Mouse (Mus musculus) bone marrow, adult 2 months (tissue): Measurements from ENCODE around the gene Pdha2. TPM values are rescaled to one million over a fixed set of nuclear protein-coding genes. Genes with fewer than 3 reads are reported as not detected.

Experiments used
- H3K27ac ChIP-seq: fragments of 200-500 bp; 2 replicates; pipeline ENCODE4 v1.5.1; 2012; ENCODE audit warnings: low read depth, mild to moderate bottlenecking, control low read depth, inconsistent platforms, low read length; ENCODE audit not compliant: control insufficient read depth, poor library complexity, insufficient read depth
- H3K4me1 ChIP-seq: fragments of 200-500 bp; 2 replicates; pipeline ENCODE4 v1.6.1; 2011; ENCODE audit warnings: low read length; ENCODE audit not compliant: control insufficient read depth, insufficient read depth
- H3K4me3 ChIP-seq: fragments of 200-500 bp; replicated peaks from 2 replicates; pipeline ENCODE3; 2011; ENCODE audit warnings: mild to moderate bottlenecking, low read depth, low read length, control low read depth; ENCODE audit not compliant: control insufficient read depth
- CTCF ChIP-seq: fragments of 200-500 bp; IDR thresholded peaks from 2 replicates; pipeline ENCODE4 v1.5.1; 2011; ENCODE audit warnings: low read length, control low read depth; ENCODE audit not compliant: control insufficient read depth, insufficient read depth
- POLR2A ChIP-seq: fragments of 200-500 bp; IDR thresholded peaks from 2 replicates; pipeline ENCODE4 v1.6.1; 2011; ENCODE audit warnings: low read depth, mild to moderate bottlenecking, control low read depth, low read length, borderline replicate concordance; ENCODE audit not compliant: control insufficient read depth
- WGBS: fragments of 180-500 bp; shearing (Covaris S2); methylation state at CpG from one replicate; pipeline ENCODE4 v1.1.7; 2018; 5-methylcytosine and 5-hydroxymethylcytosine counted together
- polyA plus RNA-seq: library from polyadenylated mRNA; stranded (reverse); fragments of >200 nt; gene quantifications from 2 replicates; pipeline ENCODE4 v1.2.4, GENCODE M21; 2011; ENCODE audit warnings: low replicate concordance; ENCODE audit not compliant: missing spikeins, insufficient read depth, insufficient read length

Gene Pdha2
- polyA plus RNA-seq, 1 experiment = not detected

DNA sequence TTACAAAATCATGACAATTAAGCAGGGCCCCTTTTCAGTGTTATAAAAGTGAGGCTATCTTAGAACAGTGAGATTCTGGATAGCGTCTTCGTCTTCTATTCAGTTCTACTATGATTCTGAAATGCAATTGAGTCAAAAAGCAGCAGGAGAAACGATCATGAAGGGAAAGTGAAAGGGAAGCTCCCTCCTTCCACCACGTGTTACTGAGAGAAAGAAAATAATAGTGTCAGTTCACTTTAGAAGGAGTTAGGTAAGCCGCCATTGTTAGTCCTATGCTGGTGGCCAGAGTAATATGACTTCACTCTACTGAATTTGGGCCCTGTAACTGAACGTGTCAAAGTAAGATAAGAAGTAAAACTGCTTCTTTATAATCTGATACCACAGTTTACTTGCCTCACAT, 4.1 kb upstream of the Pdha2 start:
- no peak overlapping the region for H3K27ac ChIP-seq
- 63% methylated on average over 6 of the region's 6 CpGs for WGBS
- H3K4me3 ChIP-seq = no peak overlapping the region
- H3K4me1 ChIP-seq = no peaks in the 10 kb centered on the region
- TF ChIP-seq POLR2A = no peak
- TF ChIP-seq CTCF = no peak

DNA sequence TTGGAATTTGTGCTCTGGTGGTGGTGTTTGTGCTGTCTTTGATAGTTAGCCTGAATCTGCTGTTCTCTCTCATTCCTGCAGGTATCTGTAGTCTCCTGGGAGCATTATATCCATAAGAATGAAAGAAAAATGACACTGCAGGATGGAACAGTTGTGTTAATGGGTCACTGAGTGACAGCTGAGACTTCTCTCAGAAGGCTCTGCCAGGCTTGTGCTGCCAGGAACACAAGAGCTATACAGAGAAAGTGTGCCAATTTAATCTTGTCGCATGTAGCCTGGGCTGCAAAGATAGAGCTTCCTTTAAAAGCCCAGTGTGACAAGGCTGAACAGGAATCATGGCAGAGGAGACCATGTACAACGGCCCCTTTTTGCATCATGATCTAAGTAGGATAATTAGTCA, 2.6 kb upstream of the Pdha2 start:
- H3K4me1 ChIP-seq = no peaks in the 10 kb centered on the region
- WGBS = 72% methylated on average over 2 of the region's 2 CpGs
- TF ChIP-seq CTCF = no peak
- no peak for TF ChIP-seq POLR2A

DNA sequence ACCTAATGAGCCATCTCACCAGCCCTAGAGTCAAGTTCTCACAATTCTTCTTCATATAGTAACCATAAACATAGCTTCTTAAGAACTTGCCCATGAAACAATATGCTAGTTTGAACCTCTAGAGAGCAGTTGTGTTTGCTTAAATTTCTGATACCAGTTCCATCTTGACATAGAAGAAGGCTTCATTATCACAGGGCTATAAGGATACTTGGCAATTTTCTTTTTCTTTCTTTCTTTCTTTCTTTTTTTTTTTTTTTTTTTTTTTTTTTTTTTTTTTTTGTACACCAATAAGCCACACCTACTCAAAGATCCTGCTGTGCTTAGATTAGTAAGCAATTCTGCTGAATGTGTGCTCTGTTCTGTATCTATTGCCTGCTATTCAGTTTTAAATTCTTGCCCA, 2.0 kb upstream of the Pdha2 start:
- no peak for TF ChIP-seq POLR2A
- no peak for TF ChIP-seq CTCF
- no peaks in the 10 kb centered on the region for H3K4me1 ChIP-seq
- no peak overlapping the region for H3K4me3 ChIP-seq
- no peak overlapping the region for H3K27ac ChIP-seq

More for the DNA sequence above, 2.6 kb upstream of the Pdha2 start:
- no peak overlapping the region for H3K27ac ChIP-seq
- no peak overlapping the region for H3K4me3 ChIP-seq

DNA sequence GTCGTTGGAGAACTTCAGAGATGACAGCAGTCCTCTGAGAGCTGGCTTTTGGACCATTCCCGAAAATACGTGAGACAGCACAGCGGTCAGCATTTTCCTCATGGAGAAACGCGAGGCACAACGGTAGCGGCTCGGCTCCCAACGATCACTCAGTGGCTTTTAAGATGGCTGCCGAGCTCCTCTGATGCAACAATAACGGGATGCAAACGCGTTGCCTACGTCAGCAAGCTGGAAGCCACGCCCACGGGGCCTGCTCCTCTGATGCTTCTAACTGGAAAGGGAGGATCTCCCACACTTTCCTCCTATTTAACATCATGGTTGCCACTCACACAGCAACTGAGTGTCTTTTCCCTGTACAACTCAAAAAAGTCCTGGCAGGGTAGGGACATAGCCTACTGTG, 511 bp downstream of the Pdha2 start:
- H3K4me1 ChIP-seq = no peaks in the 10 kb centered on the region
- TF ChIP-seq POLR2A (no peak), CTCF (no peak)
- no peak overlapping the region for H3K4me3 ChIP-seq
- no peak overlapping the region for H3K27ac ChIP-seq
- 87% methylated on average over 17 of the region's 17 CpGs for WGBS

DNA sequence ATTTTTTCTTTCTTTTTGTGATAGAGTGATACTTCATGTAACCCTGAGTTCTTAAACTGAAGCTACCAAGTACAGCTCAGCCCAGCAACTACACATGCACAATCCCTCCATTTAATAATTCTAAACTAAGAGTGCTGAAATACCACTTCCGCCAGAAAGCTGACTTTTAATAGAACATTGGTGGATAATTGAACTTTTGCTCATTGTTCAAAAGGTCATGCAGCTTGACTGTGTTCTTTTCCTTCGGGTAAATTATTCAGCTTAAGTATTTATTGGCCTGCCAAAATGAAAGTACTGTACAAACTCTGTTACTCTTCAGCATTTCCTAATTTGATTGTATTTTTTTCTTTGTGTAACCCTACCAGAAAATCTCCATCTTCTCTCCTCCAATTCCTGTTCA, 10.4 kb downstream of the Pdha2 start:
- no peak overlapping the region for H3K4me3 ChIP-seq
- TF ChIP-seq POLR2A (no peak), CTCF (no peak)
- no peak overlapping the region for H3K27ac ChIP-seq
- 73% methylated on average over 2 of the region's 2 CpGs for WGBS
- H3K4me1 ChIP-seq = no peaks in the 10 kb centered on the region

DNA sequence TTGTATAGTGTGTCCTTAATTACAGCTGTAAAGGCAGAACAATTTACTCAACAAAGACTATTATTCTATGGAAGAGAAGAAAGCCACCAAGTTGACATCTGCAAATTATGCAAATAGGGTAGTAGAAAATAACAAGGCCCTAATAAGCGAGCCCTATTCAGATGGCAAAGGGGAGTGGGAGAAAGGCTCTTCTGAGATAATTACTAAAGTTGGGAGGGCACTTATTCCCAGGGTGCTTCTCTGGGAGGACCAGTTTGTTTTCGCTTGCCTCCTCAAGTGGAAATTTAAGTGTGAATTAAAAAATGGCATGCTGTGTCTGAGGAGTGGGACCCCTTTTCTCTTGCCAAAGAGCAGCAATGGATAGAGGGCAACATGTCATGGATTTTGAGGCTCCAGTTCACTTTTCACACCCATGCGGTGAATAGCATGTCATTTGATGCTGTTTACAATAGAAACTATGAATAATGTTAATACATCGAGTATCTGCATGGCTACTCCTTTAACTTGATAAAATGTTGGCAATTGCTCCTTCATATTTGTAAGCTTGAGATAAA, 14.8 kb downstream of the Pdha2 start:
- WGBS = 76% methylated on average over 4 of the region's 4 CpGs
- no peaks in the 10 kb centered on the region for H3K4me1 ChIP-seq

DNA sequence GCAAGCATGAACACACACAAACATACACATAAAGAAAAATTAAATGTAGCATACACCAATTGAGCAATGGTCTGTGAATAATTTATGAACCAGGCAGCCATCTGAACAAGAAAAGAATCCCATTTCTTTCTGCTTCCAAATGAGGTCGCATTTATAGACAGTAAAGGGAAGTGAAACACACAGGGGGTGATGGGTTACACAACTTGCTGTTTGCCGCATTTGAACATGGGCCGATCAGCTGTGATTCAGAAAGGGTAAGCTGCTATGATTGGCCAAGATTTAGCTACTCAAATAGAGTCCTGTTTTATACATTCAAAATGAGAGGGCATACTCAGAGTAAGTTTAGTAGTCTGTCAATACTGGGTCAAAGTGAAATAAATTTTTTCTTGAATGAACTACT, 20.5 kb downstream of the Pdha2 start:
- H3K4me1 ChIP-seq = no peaks in the 10 kb centered on the region
- no peak overlapping the region for H3K4me3 ChIP-seq
- no peak for TF ChIP-seq CTCF
- no peak for TF ChIP-seq POLR2A
- H3K27ac ChIP-seq = no peak overlapping the region
- 37% methylated on average over 3 of the region's 3 CpGs for WGBS

More for the DNA sequence above, 14.8 kb downstream of the Pdha2 start:
- Histone ChIP-seq H3K4me3 (no peak overlapping the region), H3K27ac (no peak overlapping the region)
- no peak for TF ChIP-seq POLR2A
- TF ChIP-seq CTCF = no peak

DNA sequence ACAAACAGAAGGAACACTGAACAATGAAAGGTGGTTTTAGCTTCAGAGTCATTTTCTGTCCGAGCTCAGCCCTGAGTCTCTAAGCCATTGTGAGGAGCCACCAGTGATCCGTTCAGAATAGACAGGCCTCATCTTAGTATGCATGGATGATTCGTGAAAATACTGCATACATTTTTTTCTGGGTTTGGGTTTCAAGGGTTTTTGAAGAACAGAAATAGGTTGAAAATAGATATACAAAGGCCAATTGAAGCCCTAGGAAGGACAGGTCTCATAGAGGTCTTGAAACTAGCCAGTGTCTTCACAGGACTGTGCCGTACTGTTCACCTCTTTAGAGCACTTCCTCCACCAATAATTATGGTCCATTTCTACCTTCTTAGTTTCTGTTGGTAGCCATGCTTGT, 21.7 kb downstream of the Pdha2 start:
- TF ChIP-seq POLR2A = no peak
- TF ChIP-seq CTCF = no peak
- WGBS = 79% methylated on average over 4 of the region's 4 CpGs
- H3K4me1 ChIP-seq = no peaks in the 10 kb centered on the region
- no peak overlapping the region for H3K4me3 ChIP-seq
- H3K27ac ChIP-seq = no peak overlapping the region

DNA sequence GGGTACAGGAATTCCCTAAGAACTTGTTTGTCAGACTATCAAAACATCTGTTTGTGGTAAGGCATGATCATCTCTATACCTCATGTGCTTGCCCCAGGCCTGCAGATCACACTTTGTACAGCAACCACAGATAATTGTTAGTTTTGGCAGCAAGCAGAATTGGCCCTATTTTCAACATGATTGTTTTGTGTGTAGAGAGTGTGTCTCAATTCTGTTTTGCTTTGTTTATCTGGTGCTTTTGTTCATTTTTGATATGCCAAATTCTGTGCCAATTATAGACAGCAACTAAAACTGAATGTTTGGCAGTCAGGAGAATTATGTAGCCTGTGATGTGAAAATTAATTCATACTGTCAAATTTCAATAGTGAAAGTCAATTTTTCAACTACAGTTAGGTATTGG, 51.2 kb downstream of the Pdha2 start:
- Histone ChIP-seq H3K4me1 (no peaks in the 10 kb centered on the region), H3K27ac (no peak overlapping the region), H3K4me3 (no peak overlapping the region)
- no peak for TF ChIP-seq CTCF
- TF ChIP-seq POLR2A = no peak
